Mouse (Mus musculus) thymus, postnatal 10 days (tissue): ENCODE results near the gene Isca2.

Experiments
- DNase-seq, 2 experiments: peaks; one replicate each; pipeline ENCODE4 v3.0.0; 2021; ENCODE audit warnings: low spot score in 2 of 2

Gene Isca2

GRCm38 (mm10) chr12:84814663-84815325 is 41.7 kb downstream of the Isca2 start:
- DNase-seq: no peak

- DNase-seq: no peak
These were observed 45.4 kb downstream of the Isca2 start for GRCm38 (mm10) chr12:84818496-84818895.

GRCm38 (mm10) chr12:84819236-84820168 is 46.5 kb downstream of the Isca2 start:
- DNase-seq: no peak

- no peak for DNase-seq
These were observed 50.5 kb downstream of the Isca2 start for GRCm38 (mm10) chr12:84823601-84824000.

- DNase-seq: no peak
These were observed 51.2 kb downstream of the Isca2 start for GRCm38 (mm10) chr12:84824203-84824602.
